Mouse (Mus musculus): ENCODE measurements around the gene Epb41l2. TPM values are rescaled to one million over a fixed set of nuclear protein-coding genes. Genes with fewer than 3 reads are reported as not detected.
A peak's percentile ranks its signal among the peaks of the same experiment; 100 is the strongest.

Epb41l2 gene
- polyA plus RNA-seq, 1 experiment from 2014 or later, result 23.1 TPM

DNA sequence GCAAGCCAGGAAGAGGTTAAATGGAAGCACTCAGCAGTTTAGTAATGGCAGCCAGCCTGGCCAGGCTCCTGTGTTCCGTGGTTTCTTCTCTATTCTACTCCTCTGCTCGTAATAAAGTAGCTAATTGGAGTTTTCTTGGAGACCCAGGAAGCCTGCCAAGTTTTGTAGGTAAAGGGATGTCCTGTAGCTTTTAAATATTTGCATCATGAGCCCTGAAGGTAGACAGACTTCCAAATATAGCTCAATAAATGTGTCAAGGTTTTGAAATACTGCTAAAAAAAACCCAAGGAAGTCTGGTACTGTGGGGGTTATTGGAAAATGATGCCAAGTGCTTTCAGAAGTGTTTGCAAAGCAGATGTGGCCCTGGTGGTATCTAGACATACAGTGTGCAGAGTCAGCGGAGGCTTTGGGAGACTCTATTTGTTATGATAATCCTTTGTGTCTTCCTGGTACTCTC, 12.3 kb downstream of the Epb41l2 start:
- WGBS, result 10% methylated on average over 3 of the region's 3 CpGs
- ATAC-seq (ENCODE audit: low read depth), result peak; percentile 56; the same call in 1 of the 2 replicates
- H3K4me2 ChIP-seq (ENCODE audit: low read depth, low read length), result no peak overlapping the region

DNA sequence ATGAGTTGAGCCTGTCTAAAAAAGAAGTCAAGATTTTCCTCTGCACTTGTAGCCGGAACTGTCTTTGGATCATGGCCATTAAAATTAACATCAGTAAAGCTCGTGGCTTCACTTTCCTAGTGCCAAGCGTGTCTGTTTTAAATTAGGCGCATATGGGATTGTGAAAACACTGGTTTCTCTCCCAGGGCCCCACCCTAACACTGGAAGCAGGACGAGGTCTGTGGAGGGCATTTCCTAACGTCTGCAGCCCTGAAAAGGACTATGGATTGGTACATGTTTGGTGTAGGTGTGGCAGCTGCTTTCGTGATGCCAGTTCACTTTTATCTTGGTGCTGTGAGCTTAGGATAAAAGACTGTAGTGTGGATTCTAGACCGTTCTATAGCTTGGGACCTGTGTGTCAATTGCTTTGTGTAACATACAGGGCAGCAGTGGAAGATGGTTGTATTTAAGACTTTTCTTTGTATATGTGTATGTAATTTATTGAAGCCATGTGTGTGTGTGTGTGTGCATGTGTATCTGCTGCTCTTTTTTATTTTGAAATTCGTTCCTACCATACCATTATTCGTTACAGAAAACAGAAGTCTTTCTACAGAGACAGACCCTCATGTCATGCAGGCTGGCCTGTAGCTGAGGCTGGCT, 13.0 kb downstream of the Epb41l2 start:
- ATAC-seq (ENCODE audit: low read depth), result no peak
- no peak overlapping the region for H3K4me3 ChIP-seq (ENCODE audit: low read depth, low read length)
- H3K4me2 ChIP-seq (ENCODE audit: low read depth, low read length), result no peak overlapping the region
- no peaks in the 10 kb centered on the region for H3K36me3 ChIP-seq (ENCODE audit: control insufficient read depth, insufficient read depth, low read length)
- H3K4me1 ChIP-seq (ENCODE audit: control insufficient read depth, insufficient read depth, low read length), result peaks cover 5% of the 10 kb centered on the region; the same call in 1 of the 2 replicates
- H3K9me3 ChIP-seq (ENCODE audit: control insufficient read depth, low read length), result no peaks in the 10 kb centered on the region
- WGBS, result 50% methylated on average over 10 of the region's 10 CpGs
- no peaks in the 10 kb centered on the region for H3K27me3 ChIP-seq (ENCODE audit: control insufficient read depth, insufficient read depth, low read length)
- no peak overlapping the region for H3K9ac ChIP-seq (replicated peaks; ENCODE audit: low read depth, low read length)
- H3K27ac ChIP-seq (ENCODE audit: low read depth, low read length), result no peak overlapping the region

More for the DNA sequence above, 12.3 kb downstream of the Epb41l2 start:
- Histone ChIP-seq H3K9me3 (ENCODE audit: control insufficient read depth, low read length) (no peaks in the 10 kb centered on the region), H3K9ac (replicated peaks; ENCODE audit: low read depth, low read length) (no peak overlapping the region), H3K27ac (ENCODE audit: low read depth, low read length) (no peak overlapping the region), H3K27me3 (ENCODE audit: control insufficient read depth, insufficient read depth, low read length) (no peaks in the 10 kb centered on the region), H3K36me3 (ENCODE audit: control insufficient read depth, insufficient read depth, low read length) (no peaks in the 10 kb centered on the region), H3K4me3 (ENCODE audit: low read depth, low read length) (no peak overlapping the region), H3K4me1 (ENCODE audit: control insufficient read depth, insufficient read depth, low read length) (peaks cover 5% of the 10 kb centered on the region; the same call in 1 of the 2 replicates)

DNA sequence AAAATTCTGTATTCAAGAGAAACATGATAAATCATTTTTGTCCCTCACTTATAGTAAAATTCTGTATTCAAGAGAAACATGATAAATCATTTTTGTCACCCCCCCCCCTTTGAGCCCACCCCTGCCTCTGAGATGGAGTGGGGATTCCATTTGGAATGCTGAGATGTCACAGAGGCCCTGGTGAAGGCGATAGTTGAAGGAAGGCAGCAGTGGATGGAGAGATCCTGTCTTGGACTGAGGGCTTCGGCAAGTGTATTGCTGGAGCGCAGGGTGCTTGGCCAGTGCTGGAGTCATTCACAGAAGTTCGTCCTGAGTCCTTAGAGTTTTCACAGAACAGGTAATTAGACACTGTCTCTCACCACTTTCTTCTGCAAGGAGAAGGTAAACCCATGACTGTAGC, 15.4 kb downstream of the Epb41l2 start:
- Histone ChIP-seq H3K36me3 (ENCODE audit: control insufficient read depth, insufficient read depth, low read length) (no peaks in the 10 kb centered on the region), H3K9ac (replicated peaks; ENCODE audit: low read depth, low read length) (no peak overlapping the region), H3K4me3 (ENCODE audit: low read depth, low read length) (no peak overlapping the region), H3K9me3 (ENCODE audit: control insufficient read depth, low read length) (no peaks in the 10 kb centered on the region), H3K27ac (ENCODE audit: low read depth, low read length) (no peak overlapping the region), H3K4me1 (ENCODE audit: control insufficient read depth, insufficient read depth, low read length) (peaks cover 5% of the 10 kb centered on the region; the same call in 1 of the 2 replicates), H3K27me3 (ENCODE audit: control insufficient read depth, insufficient read depth, low read length) (no peaks in the 10 kb centered on the region), H3K4me2 (ENCODE audit: low read depth, low read length) (no peak overlapping the region)
- no peak for ATAC-seq (ENCODE audit: low read depth)
- WGBS, result 88% methylated on average over 4 of the region's 4 CpGs

DNA sequence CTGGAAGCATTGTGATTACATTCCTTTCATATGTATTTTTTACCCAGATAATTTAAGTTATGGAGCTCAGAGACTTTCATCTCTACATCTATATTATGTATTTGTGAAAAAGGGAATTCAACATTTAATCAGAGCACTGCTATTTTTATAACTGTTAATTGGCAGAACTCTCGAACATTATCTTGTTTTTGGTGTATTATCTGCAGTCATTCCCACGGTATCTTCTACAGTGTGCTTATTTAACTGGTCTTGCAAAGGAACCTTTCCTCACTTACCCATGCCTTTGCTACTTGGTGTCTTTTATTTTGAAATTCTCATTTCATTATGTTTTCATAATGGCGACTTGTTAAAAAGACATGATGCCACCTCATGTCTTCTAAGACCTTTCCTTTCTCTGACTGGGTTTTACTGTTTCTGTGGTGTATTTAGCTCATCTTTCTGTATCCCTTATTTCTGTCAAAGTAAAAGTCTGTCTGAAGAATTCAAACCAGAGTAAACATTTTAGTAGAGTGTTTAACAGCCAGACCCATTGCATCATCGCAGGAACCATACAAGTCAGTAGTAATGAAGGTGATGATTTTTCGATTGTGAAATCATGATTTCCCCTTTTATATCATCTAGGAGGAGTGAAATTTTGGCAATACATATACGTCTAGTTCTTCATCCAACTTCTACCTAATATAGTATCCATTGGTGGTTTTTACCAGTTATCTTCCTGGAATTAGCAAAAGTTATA, 21.3 kb downstream of the Epb41l2 start:
- Histone ChIP-seq H3K4me3 (ENCODE audit: low read depth, low read length) (no peak overlapping the region), H3K4me1 (ENCODE audit: control insufficient read depth, insufficient read depth, low read length) (no peaks in the 10 kb centered on the region), H3K27me3 (ENCODE audit: control insufficient read depth, insufficient read depth, low read length) (no peaks in the 10 kb centered on the region), H3K9me3 (ENCODE audit: control insufficient read depth, low read length) (no peaks in the 10 kb centered on the region), H3K9ac (replicated peaks; ENCODE audit: low read depth, low read length) (no peak overlapping the region), H3K4me2 (ENCODE audit: low read depth, low read length) (no peak overlapping the region), H3K27ac (ENCODE audit: low read depth, low read length) (no peak overlapping the region), H3K36me3 (ENCODE audit: control insufficient read depth, insufficient read depth, low read length) (no peaks in the 10 kb centered on the region)
- no peak for ATAC-seq (ENCODE audit: low read depth)
- 91% methylated on average over 6 of the region's 6 CpGs for WGBS

DNA sequence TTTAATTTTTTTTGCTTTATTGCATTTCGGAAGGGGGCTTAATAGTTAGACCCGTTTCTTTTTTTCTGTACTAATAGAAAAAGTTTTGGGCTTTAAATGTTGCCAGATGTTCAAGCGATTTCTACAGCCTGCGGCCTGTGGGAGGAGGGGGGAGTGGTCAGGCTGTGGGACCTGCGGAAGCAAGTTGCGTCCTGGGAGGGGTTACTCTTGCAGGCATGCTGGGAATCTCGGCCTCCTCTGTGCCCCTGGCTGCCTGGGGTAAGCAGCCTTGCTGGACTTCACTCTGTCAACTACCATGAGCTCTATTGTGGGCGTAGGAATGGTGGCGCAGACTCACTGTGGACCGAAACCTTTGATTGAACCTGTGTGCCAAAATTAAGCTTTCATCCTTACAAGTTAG, 22.4 kb downstream of the Epb41l2 start:
- no peak overlapping the region for H3K4me2 ChIP-seq (ENCODE audit: low read depth, low read length)
- no peak for ATAC-seq (ENCODE audit: low read depth)
- H3K27ac ChIP-seq (ENCODE audit: low read depth, low read length), result no peak overlapping the region
- H3K4me1 ChIP-seq (ENCODE audit: control insufficient read depth, insufficient read depth, low read length), result no peaks in the 10 kb centered on the region
- no peaks in the 10 kb centered on the region for H3K36me3 ChIP-seq (ENCODE audit: control insufficient read depth, insufficient read depth, low read length)
- H3K9me3 ChIP-seq (ENCODE audit: control insufficient read depth, low read length), result no peaks in the 10 kb centered on the region
- no peaks in the 10 kb centered on the region for H3K27me3 ChIP-seq (ENCODE audit: control insufficient read depth, insufficient read depth, low read length)
- WGBS, result 71% methylated on average over 10 of the region's 10 CpGs
- H3K4me3 ChIP-seq (ENCODE audit: low read depth, low read length), result no peak overlapping the region
- H3K9ac ChIP-seq (replicated peaks; ENCODE audit: low read depth, low read length), result no peak overlapping the region

DNA sequence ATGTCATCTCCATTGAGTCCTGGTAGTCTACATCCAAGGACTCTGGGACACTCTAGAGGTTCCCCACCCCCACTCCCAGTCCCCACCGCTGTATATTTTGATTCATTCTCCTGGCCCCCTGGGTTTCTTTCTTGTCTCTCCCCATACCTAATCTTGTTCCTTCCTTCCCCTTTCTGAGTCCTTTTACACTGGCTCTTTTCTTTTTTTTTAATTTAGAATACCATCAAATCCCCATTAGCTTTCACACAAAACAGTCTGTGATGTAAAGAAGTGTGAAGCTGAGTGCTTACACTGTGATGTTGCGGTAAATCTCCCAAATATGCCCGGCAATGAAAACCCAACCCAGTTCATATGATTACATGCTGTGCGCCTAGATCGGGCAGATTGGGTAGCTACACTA, 23.6 kb downstream of the Epb41l2 start:
- no peak for ATAC-seq (ENCODE audit: low read depth)
- Histone ChIP-seq H3K9me3 (ENCODE audit: control insufficient read depth, low read length) (no peaks in the 10 kb centered on the region), H3K27me3 (ENCODE audit: control insufficient read depth, insufficient read depth, low read length) (no peaks in the 10 kb centered on the region), H3K27ac (ENCODE audit: low read depth, low read length) (no peak overlapping the region), H3K4me1 (ENCODE audit: control insufficient read depth, insufficient read depth, low read length) (no peaks in the 10 kb centered on the region), H3K4me3 (ENCODE audit: low read depth, low read length) (no peak overlapping the region), H3K36me3 (ENCODE audit: control insufficient read depth, insufficient read depth, low read length) (no peaks in the 10 kb centered on the region), H3K9ac (replicated peaks; ENCODE audit: low read depth, low read length) (no peak overlapping the region), H3K4me2 (ENCODE audit: low read depth, low read length) (no peak overlapping the region)
- WGBS, result 75% methylated on average over 5 of the region's 5 CpGs

DNA sequence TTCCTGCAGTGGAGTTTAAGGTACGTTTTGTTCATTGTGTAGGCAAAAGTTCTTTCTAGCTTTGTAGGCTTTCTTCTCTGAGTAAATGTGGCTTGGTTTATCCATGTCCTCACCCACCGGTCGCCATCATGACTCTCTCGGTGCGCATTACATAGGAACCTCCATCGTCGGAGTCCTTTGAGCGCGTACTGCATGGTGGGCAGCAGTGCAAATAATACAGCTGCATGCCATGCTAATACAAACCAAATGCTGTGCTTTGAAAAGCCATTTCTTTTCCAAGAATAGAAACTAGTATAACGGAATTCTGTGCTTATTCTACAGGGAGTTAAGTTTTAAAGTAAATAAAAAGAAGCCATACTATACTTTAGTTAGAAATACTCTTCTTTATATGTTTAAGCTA, 24.8 kb downstream of the Epb41l2 start:
- no peak overlapping the region for H3K4me3 ChIP-seq (ENCODE audit: low read depth, low read length)
- H3K4me1 ChIP-seq (ENCODE audit: control insufficient read depth, insufficient read depth, low read length), result no peaks in the 10 kb centered on the region
- H3K9ac ChIP-seq (replicated peaks; ENCODE audit: low read depth, low read length), result no peak overlapping the region
- no peak for ATAC-seq (ENCODE audit: low read depth)
- 88% methylated on average over 10 of the region's 10 CpGs for WGBS
- H3K9me3 ChIP-seq (ENCODE audit: control insufficient read depth, low read length), result no peaks in the 10 kb centered on the region
- no peak overlapping the region for H3K4me2 ChIP-seq (ENCODE audit: low read depth, low read length)
- H3K27ac ChIP-seq (ENCODE audit: low read depth, low read length), result no peak overlapping the region
- no peaks in the 10 kb centered on the region for H3K36me3 ChIP-seq (ENCODE audit: control insufficient read depth, insufficient read depth, low read length)
- no peaks in the 10 kb centered on the region for H3K27me3 ChIP-seq (ENCODE audit: control insufficient read depth, insufficient read depth, low read length)

DNA sequence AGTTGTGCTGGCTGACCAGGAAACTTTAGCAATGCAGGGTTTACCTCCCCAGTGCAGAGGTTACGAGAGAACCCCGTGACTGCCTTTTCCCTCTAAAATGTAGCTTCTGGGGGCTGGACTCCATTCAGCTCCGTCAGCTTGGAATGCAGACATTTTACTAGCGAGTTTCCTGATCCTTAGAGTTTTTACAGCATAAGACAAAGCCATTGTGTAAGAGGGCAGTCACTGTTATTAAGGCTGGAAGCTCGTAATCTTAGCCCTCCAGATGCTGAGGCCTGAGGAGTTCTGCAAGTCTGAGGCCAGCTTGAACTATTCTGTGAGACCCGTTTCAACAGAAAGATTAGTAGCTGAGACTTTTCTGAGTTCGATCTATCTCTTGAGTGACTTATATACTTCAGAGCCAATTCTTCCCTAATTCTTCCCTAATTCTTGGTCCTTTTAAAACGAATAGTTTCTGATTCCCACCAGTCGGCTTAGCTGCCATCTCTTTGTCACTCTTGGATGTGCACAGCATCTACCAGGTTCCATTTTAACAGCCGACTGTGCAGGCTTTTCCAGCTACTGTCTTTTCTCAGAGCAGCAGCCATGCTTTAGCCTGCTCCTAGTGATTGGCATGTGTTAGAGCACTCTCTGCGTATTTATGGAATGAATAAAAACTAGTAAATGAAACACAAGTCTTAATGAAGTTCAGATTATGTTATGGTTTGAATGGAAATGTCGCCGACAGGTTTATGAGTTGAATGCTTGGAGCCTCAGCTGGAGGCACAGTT, 26.4 kb downstream of the Epb41l2 start:
- WGBS, result 49% methylated on average over 13 of the region's 13 CpGs
- ATAC-seq (ENCODE audit: low read depth), result no peak
- Histone ChIP-seq H3K4me1 (ENCODE audit: control insufficient read depth, insufficient read depth, low read length) (no peaks in the 10 kb centered on the region), H3K36me3 (ENCODE audit: control insufficient read depth, insufficient read depth, low read length) (no peaks in the 10 kb centered on the region), H3K4me3 (ENCODE audit: low read depth, low read length) (no peak overlapping the region), H3K9me3 (ENCODE audit: control insufficient read depth, low read length) (no peaks in the 10 kb centered on the region), H3K27me3 (ENCODE audit: control insufficient read depth, insufficient read depth, low read length) (no peaks in the 10 kb centered on the region), H3K4me2 (ENCODE audit: low read depth, low read length) (no peak overlapping the region), H3K27ac (ENCODE audit: low read depth, low read length) (no peak overlapping the region), H3K9ac (replicated peaks; ENCODE audit: low read depth, low read length) (no peak overlapping the region)

DNA sequence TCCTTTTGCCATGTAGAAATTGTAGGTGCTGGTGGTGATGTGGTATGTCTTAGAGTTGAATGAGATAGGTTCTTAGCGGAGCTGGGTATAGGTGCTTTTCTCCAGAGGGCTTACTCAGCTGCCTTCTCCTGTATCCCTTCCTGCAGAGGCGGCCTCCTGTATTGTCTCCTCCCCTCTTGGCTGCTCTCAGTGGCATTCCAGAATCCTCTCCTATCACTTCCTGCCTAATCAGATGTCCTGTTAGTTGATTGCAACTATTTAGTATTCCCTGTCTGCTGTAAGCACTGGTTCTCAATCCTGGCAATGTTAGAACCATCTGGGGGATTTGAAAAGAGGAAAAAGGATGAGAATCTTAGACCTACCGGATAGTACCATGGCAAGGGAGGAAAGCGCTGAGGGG, 27.3 kb downstream of the Epb41l2 start:
- 81% methylated on average over 4 of the region's 4 CpGs for WGBS
- no peak for ATAC-seq (ENCODE audit: low read depth)
- H3K9ac ChIP-seq (replicated peaks; ENCODE audit: low read depth, low read length), result no peak overlapping the region
- H3K27me3 ChIP-seq (ENCODE audit: control insufficient read depth, insufficient read depth, low read length), result no peaks in the 10 kb centered on the region
- H3K27ac ChIP-seq (ENCODE audit: low read depth, low read length), result no peak overlapping the region
- no peaks in the 10 kb centered on the region for H3K36me3 ChIP-seq (ENCODE audit: control insufficient read depth, insufficient read depth, low read length)
- no peaks in the 10 kb centered on the region for H3K9me3 ChIP-seq (ENCODE audit: control insufficient read depth, low read length)
- H3K4me2 ChIP-seq (ENCODE audit: low read depth, low read length), result no peak overlapping the region
- no peak overlapping the region for H3K4me3 ChIP-seq (ENCODE audit: low read depth, low read length)
- H3K4me1 ChIP-seq (ENCODE audit: control insufficient read depth, insufficient read depth, low read length), result no peaks in the 10 kb centered on the region

Measured in neural tube, embryonic 14.5 days (tissue).